Mouse (Mus musculus): Measurements from ENCODE around the gene Pla2g4b.

The Pla2g4b gene

DNA sequence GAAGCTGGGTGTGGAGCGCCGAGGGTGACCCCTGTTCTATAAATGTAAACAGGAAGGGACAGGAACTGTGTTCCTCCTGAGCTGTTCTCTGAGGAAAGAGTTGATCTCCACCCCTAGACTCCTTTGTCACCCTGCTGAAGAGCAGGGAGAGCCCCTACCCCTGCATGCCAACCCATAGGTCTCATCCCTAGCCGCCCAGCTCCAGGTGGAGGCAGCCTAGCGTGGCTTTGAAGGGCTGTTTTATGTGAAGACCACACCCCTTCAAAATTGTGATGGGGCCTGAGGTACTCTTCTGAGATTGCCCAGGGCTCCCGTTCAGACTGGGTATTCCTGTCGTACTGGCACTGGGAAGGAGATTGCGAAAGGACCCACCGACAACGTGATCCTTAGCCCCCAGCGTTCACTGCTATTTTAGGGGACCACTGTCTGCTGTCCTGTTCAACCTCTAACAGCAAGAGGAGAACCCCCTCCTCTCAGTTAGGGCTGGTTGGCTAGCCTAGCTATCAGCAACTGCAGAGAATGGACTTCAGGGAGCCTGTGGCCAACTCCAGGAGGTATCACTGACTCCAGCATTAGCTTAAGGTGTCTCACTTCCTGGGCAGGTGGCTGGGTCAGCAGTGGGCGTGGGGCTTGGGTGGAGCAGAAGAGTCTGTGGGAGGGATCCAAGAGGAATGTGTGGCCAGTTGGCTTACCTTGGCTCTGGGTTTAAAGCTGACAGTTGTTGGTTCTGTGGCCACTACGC is at the start of gene Pla2g4b:
Gene Pla2g4b, plus strand, starts transcription at position 692 of the 742 bp plus-strand sequence.
- DNase-seq (ENCODE audit: low read depth) = no peak

- DNase-seq (ENCODE audit: low read depth) = no peak
Measured at GRCm38 (mm10) chr2:119985871-119986270, 47.3 kb upstream of the Pla2g4b start.

DNA sequence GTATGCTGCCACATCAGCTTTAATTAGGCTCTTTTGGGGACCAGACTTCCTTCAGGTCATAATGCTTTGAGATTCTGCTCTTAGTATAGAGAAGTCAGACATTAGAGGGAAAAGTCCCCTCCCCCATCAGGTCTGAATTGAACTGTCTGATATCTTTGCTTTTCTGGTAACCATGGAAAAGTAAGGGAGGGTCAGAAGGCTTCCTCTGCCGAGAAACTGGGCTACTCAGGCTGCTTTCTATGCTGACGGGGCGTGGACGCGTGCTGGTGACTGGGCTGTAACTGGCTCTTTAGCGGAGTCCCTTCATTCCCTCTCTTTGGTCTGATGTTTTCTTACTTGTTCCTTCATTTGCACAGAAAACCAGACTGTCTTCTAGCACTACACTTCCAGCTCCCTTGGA is 46.8 kb upstream of the Pla2g4b start:
- DNase-seq (ENCODE audit: low read depth) = no peak

DNA sequence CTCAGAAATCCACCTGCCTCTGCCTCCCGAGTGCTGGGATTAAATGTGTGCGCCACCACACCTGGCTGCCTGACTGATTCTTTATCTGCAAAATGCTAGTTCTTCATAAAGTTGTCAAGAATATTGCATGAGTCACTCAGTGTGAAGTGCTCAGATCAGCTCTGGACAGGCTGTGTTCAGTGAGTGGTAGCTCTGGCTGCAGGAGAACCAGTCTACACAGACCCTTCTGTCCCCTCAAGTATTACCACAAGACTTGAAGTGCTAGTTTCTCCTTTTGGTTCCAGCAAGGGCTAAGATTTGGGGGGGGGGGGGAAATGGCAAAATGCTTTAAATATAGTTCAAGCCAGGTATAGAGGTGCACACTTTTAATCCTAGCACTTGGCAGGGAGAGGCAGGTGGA is 45.8 kb upstream of the Pla2g4b start:
- no peak for DNase-seq (ENCODE audit: low read depth)

- DNase-seq (ENCODE audit: low read depth) = no peak
Measured at GRCm38 (mm10) chr2:119988952-119989351, 44.3 kb upstream of the Pla2g4b start.

DNA sequence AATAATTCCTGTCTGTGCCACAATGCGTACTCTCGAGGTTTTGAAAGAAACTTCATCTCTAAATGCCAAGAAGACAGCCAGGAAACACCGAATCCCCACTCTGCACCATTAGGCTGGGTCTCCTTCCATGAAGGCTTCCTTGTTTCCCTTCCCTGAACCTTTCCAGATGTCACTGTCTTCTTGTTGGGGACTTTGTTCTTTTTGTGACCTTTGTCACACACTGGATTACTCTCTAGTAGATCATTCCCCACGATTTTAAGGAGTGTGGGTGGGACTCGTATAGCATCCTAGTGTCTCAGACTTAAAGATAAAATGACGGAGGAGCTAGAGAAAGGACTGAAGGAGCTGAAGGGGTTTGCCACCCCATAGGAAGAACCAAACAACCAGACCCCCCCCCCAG is 42.3 kb upstream of the Pla2g4b start:
- no peak for DNase-seq (ENCODE audit: low read depth)

DNA sequence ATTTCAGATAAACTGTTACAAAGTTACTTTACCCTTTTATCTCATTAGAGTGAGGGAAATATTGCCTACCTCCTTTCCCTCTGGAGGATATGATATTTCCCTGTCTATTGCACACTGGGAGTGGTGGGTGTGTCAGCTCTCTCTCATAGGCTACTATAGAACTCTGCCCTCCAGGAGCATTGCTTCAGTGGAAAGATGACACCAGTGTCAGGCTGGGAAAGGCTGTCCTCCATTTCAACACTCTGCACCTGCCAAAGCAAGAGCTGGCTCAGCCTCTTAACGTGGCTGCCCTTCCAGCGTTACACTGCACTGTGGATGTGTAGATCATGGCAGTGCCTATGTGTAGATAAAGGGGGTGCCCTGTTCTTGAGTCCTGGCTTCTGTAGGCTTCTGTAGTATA is 40.9 kb upstream of the Pla2g4b start:
- no peak for DNase-seq (ENCODE audit: low read depth)

GRCm38 (mm10) chr2:119993515-119993914 is 39.7 kb upstream of the Pla2g4b start:
- peak; percentile 16 for DNase-seq (ENCODE audit: low read depth)

- DNase-seq (ENCODE audit: low read depth) = no peak
Measured at GRCm38 (mm10) chr2:119994839-119995238, 38.4 kb upstream of the Pla2g4b start.

DNA sequence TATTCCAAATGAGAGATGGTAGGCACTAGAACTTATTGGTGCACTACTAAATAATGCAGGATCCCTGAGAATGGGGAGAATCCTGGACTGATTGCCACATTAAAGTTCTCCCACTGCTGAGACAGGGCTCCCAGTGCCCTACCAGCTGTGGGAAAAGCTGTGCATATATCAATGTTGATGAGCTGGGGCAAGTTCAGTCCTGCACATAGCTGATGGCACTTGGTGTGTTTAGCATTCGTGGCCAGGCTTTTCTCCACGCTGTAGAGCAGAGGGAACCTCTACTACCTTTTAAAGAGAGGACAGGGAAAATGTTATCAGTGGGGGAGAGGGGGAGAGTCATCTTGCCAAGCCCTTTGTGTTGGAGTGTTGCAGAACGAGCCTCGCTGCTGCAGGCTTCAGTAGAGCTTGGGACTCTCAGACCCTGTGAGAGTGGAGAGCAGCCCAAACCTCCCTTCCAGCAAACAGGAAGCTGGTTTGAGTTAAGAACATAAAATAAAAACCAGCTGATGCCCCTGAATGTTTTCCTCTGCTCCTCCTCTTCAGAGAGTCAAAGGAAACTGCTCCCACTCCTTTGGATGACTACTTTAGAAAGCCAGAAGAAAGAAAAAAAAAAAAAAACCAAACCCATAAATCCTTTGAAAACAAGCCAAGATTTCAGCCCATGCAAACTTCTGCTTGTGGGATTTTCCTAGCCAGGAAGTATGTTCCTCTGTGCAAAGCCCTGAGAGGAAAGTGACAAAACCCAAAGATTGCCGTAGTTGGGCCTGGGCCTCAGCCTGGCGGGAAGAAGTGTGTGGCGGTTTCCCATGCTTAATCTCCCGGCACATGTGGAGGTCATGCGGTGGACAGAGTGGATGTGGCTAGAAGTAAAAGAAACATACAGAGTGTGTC is 37.6 kb upstream of the Pla2g4b start:
- peak; percentile 69 for DNase-seq (ENCODE audit: low read depth)

- DNase-seq (ENCODE audit: low read depth) = no peak
Measured at GRCm38 (mm10) chr2:119997354-119997753, 35.9 kb upstream of the Pla2g4b start.

GRCm38 (mm10) chr2:119999731-120000130 is 33.5 kb upstream of the Pla2g4b start:
- no peak for DNase-seq (ENCODE audit: low read depth)

- DNase-seq (ENCODE audit: low read depth) = no peak
Measured at GRCm38 (mm10) chr2:120000882-120001584, 32.2 kb upstream of the Pla2g4b start.

DNA sequence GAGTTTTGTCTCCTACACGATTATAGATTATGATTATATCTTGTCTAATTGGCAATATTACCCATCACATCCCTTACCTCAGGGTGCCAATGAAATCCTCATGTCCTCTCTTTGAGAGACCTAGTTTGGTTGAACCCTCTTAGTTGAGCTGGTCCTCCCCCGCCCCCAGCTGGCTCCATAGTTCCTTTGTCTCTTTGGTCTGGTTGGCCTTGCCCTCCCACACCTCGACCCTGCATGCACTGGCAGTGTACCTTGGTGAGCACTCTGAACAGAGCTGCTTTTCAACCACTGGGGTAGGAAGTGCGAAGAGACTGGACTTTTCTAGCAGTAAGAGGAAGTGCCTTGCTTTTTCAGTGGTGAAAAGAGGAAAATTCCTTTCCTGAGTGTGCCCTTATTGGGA is 31.3 kb upstream of the Pla2g4b start:
- DNase-seq (ENCODE audit: low read depth) = no peak

- no peak for DNase-seq (ENCODE audit: low read depth)
Measured at GRCm38 (mm10) chr2:120003970-120004369, 29.2 kb upstream of the Pla2g4b start.

GRCm38 (mm10) chr2:120006696-120007095 is 26.5 kb upstream of the Pla2g4b start:
- no peak for DNase-seq (ENCODE audit: low read depth)

GRCm38 (mm10) chr2:120007680-120008210 is 25.5 kb upstream of the Pla2g4b start:
- peak; percentile 28 for DNase-seq (ENCODE audit: low read depth)

DNA sequence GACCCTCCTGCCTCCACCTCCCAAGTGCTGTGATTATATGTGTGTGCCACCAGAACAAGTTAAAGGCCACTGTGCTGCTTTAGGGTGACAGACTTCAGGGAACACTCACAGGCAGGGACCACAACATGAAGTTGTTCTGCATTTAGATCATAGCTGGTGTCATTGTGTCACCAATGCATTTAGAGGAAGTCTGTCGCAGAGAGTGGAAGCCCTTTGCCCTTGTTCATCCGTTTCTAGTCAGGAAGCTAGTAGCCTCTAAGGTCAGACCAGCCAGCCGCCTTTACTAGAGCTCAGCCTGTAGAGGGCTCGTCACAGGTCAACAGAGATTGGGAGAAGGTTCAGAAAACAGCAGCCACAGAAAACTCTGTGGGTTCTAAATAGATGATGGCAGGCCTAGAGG is 24.5 kb upstream of the Pla2g4b start:
- no peak for DNase-seq (ENCODE audit: low read depth)

DNA sequence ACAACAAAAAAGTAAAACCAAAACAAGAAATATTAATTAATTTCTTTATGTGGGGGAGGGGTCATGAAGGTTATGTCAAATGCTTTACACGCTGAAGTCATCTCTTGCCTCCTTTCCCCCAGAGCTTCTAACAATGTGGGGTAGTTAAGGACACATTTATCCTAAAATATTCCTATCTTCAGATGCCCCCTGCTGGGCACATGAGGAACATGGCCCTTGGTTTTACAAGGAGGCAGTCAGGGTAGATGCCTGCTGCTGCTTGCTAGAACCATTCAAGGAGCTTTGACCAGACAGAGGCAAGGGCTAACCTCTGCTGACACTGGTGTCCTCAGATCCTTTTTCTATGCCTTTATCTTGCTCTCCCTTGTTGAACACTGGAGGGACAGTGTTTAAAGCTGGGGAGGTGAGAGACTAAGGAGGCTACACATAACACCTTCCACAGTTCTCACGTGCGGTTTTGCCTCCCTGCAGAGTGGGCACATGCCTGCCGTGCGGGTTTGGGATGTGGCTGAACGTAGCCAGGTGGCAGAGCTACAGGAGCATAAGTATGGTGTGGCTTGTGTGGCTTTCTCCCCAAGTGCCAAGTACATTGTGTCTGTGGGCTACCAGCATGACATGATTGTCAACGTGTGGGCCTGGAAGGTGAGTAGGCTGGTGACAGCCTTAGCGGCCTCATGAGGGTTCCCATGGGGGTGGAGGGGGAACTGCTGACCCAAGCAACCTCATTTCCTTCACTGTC is 21.6 kb upstream of the Pla2g4b start:
- peak; percentile 87 for DNase-seq (ENCODE audit: low read depth)

DNA sequence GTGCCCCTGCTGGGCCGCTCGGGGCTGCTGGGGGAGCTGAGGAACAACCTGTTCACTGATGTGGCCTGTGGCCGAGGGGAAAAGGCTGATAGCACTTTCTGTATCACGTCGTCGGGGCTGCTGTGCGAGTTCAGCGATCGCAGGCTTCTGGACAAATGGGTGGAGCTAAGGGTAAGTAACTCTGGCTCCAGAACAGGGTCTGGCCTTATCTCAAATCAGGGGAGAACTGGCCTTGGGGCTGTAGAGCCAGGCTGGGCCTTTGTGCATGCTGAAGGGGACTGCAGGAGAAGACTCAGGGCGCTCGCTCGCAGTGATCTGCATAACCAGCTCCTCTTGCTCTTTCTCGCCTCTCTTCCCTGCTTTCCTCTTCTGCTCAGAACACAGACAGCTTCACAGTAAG is 20.3 kb upstream of the Pla2g4b start:
- no peak for DNase-seq (ENCODE audit: low read depth)

GRCm38 (mm10) chr2:120013831-120014486 is 19.3 kb upstream of the Pla2g4b start:
- no peak for DNase-seq (ENCODE audit: low read depth)
